Mouse (Mus musculus): Measurements from ENCODE around the gene Btla. TPM values are rescaled to one million over a fixed set of nuclear protein-coding genes. Genes with fewer than 3 reads are reported as not detected.

Btla gene
- polyA plus RNA-seq, 1 experiment = not detected

DNA sequence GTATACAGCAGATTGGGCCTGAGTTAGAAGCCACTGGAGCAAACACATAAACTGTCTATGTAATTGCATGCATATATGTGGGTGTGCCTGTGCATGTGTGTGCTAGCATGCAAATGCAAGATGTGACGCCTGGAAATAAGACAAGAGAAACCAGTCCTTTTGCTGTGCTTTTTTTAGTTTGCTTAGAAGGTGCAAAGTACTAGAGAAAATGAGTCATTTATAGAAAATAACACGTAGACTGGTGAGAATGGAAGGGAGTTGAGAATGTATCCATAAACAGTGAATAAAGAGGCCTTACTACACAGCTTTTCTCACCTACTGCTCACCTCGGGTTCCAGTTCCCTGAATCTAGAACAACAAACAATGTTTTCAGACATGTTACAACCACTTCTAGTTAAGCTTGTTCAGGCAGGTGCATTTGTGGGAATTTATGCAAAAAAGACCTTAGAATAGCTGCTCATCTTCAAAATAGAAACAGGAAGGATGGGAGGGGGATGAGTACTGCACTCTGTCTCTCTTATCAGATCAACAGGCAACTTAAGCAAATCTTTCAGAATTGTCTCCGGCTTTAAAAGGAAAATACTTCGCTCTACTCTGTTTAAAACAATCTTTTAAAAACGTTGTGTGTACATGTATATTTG, 27.8 kb downstream of the Btla start:
- WGBS = 72% methylated on average over 6 of the region's 6 CpGs
- no peak overlapping the region for H3K4me3 ChIP-seq (ENCODE audit: insufficient read depth, low read depth, low read length)
- TF ChIP-seq POLR2A (IDR thresholded peaks at IDR 0.05; ENCODE audit: insufficient read depth, low read depth, low read length) (no peak), CTCF (IDR thresholded peaks at IDR 0.05; ENCODE audit: insufficient read depth, low read depth, low read length) (no peak)
- no peaks in the 10 kb centered on the region for H3K4me1 ChIP-seq (ENCODE audit: control insufficient read depth, insufficient read depth, low read length)
- H3K27ac ChIP-seq (ENCODE audit: insufficient read depth, low read depth, low read length) = no peak overlapping the region

DNA sequence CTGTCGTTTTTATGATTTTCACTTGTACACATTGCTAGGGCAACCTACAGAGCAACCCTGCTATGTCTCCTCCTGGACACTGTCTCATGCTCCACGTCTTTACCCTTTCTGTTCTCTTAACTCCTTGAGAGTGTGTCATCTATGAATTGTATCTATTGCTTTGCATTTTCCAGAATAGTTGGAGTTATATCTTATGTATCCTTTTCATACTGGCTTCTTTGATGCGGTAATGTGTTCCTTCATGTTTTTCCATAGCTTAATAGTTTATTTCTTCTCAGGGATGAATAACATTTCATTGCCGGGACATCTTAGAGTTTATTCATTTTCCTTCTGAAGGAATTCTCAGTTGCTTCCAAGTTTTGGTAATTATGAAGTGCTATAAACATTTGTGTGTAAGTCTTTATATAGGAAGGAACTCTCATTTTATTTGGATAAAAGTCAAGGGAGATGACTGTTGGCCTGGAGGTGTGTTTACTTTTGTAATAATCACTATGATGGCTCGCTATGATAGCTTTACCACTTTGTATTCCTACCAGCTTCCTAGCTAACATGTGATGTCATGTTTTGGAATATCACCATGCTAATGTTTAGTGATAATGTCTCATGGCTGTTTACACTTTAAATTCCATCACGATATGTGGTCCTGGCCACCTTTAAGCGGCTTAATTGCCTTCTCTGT, 31.2 kb downstream of the Btla start:
- H3K27ac ChIP-seq (ENCODE audit: insufficient read depth, low read depth, low read length) = no peak overlapping the region
- WGBS = 92% methylated on average over 7 of the region's 7 CpGs
- TF ChIP-seq CTCF (IDR thresholded peaks at IDR 0.05; ENCODE audit: insufficient read depth, low read depth, low read length) = no peak
- TF ChIP-seq POLR2A (IDR thresholded peaks at IDR 0.05; ENCODE audit: insufficient read depth, low read depth, low read length) = no peak

DNA sequence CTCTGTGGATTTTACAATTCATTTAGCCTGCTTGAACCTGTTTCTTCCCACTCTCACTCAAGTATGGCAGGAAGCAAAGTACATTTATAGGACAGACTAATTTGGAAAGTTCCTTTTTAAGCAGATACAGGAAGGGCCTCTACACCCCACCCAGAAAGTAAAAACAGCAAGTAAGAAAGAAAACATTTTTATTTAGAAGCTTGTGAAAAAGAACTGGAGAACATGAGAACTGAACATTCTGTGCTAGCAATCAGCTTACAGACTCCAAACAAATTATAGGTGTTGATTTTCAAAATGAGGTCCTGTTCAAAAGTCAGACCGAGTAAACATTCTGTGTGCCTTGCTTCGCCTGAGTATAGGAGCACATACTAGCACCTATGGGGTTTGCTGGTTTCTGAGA, 32.8 kb downstream of the Btla start:
- Histone ChIP-seq H3K4me3 (ENCODE audit: insufficient read depth, low read depth, low read length) (no peak overlapping the region), H3K4me1 (ENCODE audit: control insufficient read depth, insufficient read depth, low read length) (0 out of 2 replicates have a peak, but pooled peaks cover 2% of the 10 kb centered on the region), H3K27ac (ENCODE audit: insufficient read depth, low read depth, low read length) (no peak overlapping the region)
- 53% methylated on average over 2 of the region's 2 CpGs for WGBS
- TF ChIP-seq CTCF (IDR thresholded peaks at IDR 0.05; ENCODE audit: insufficient read depth, low read depth, low read length) (no peak), POLR2A (IDR thresholded peaks at IDR 0.05; ENCODE audit: insufficient read depth, low read depth, low read length) (no peak)

More for the DNA sequence above, 31.2 kb downstream of the Btla start:
- H3K4me1 ChIP-seq (ENCODE audit: control insufficient read depth, insufficient read depth, low read length) = 0 out of 2 replicates have a peak, but pooled peaks cover 2% of the 10 kb centered on the region
- H3K4me3 ChIP-seq (ENCODE audit: insufficient read depth, low read depth, low read length) = no peak overlapping the region

GRCm38 (mm10) chr16:45257567-45257966, 33.5 kb downstream of the Btla start:
- Histone ChIP-seq H3K27ac (ENCODE audit: insufficient read depth, low read depth, low read length) (no peak overlapping the region), H3K4me3 (ENCODE audit: insufficient read depth, low read depth, low read length) (no peak overlapping the region), H3K4me1 (ENCODE audit: control insufficient read depth, insufficient read depth, low read length) (0 out of 2 replicates have a peak, but pooled peaks cover 2% of the 10 kb centered on the region)
- WGBS = 71% methylated on average over 1 of the region's 1 CpGs
- TF ChIP-seq POLR2A (IDR thresholded peaks at IDR 0.05; ENCODE audit: insufficient read depth, low read depth, low read length) (no peak), CTCF (IDR thresholded peaks at IDR 0.05; ENCODE audit: insufficient read depth, low read depth, low read length) (no peak)

DNA sequence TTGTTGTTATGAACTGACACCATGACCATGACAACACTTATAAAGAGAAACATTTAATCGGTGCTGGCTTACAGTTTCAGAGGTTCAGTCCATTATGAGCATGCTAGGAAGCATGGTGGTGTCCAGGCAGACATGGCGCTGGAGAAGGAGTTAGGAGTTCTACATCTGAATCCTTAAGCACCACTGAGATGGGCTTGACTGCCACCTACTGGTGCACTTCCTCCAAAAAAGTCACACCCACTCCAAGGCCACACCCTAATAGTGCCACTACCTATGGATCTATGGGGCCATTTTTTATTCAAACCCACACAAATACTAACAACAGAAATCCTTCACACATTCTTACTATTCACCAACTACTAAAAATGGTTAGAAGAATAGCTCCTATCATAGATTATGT, 35.5 kb downstream of the Btla start:
- Histone ChIP-seq H3K27ac (ENCODE audit: insufficient read depth, low read depth, low read length) (no peak overlapping the region), H3K4me1 (ENCODE audit: control insufficient read depth, insufficient read depth, low read length) (0 out of 2 replicates have a peak, but pooled peaks cover 2% of the 10 kb centered on the region), H3K4me3 (ENCODE audit: insufficient read depth, low read depth, low read length) (no peak overlapping the region)
- no peak for TF ChIP-seq CTCF (IDR thresholded peaks at IDR 0.05; ENCODE audit: insufficient read depth, low read depth, low read length)
- TF ChIP-seq POLR2A (IDR thresholded peaks at IDR 0.05; ENCODE audit: insufficient read depth, low read depth, low read length) = no peak
- WGBS = 94% methylated on average over 2 of the region's 2 CpGs

DNA sequence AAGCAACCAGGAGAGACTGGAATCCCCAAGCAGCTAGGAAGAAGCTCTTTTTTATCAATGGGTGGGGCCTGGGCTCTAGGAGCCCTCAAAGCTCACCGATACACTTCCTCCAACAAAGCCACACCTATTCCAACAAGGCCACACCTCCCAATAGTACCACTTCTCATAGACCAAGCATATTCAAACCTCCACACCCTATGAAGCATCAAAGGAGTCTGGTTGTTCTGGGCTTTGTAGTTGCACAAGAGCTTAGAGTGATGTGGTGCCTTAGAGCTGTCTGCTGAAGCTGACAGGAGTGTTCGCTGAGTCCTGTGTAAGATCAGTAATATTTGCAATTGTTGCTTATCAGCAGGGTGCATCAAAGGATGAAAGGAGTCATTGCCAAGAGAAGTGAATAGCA, 37.2 kb downstream of the Btla start:
- Histone ChIP-seq H3K4me1 (ENCODE audit: control insufficient read depth, insufficient read depth, low read length) (0 out of 2 replicates have a peak, but pooled peaks cover 2% of the 10 kb centered on the region), H3K27ac (ENCODE audit: insufficient read depth, low read depth, low read length) (no peak overlapping the region), H3K4me3 (ENCODE audit: insufficient read depth, low read depth, low read length) (no peak overlapping the region)
- TF ChIP-seq CTCF (IDR thresholded peaks at IDR 0.05; ENCODE audit: insufficient read depth, low read depth, low read length) (no peak), POLR2A (IDR thresholded peaks at IDR 0.05; ENCODE audit: insufficient read depth, low read depth, low read length) (no peak)
- WGBS = 82% methylated on average over 2 of the region's 2 CpGs

GRCm38 (mm10) chr16:45262051-45262450, 37.9 kb downstream of the Btla start:
- no peak overlapping the region for H3K27ac ChIP-seq (ENCODE audit: insufficient read depth, low read depth, low read length)
- no peak for TF ChIP-seq CTCF (IDR thresholded peaks at IDR 0.05; ENCODE audit: insufficient read depth, low read depth, low read length)
- no peak for TF ChIP-seq POLR2A (IDR thresholded peaks at IDR 0.05; ENCODE audit: insufficient read depth, low read depth, low read length)
- no peak overlapping the region for H3K4me3 ChIP-seq (ENCODE audit: insufficient read depth, low read depth, low read length)
- H3K4me1 ChIP-seq (ENCODE audit: control insufficient read depth, insufficient read depth, low read length) = 0 out of 2 replicates have a peak, but pooled peaks cover 2% of the 10 kb centered on the region

DNA sequence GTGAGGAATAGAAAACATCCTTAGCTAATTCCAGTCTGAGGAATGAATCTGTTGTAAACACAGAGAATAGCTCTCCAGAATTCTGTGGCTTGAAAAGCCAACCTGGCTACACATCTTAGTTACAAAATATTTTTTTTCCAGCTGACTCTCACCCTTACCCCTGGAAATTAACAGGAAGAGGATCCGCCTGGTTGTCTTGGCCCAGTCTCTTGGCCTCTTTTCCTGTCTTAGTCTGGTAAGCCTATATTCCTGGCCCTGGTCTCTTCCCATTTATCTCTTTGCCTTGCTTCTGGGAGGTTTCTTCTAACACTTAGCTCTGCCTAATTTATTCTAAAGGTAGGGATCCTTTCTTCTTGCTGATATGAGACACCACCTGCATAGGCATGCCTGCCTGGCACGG, 45.8 kb downstream of the Btla start:
- WGBS = 93% methylated on average over 2 of the region's 2 CpGs
- H3K4me1 ChIP-seq (ENCODE audit: control insufficient read depth, insufficient read depth, low read length) = no peaks in the 10 kb centered on the region
- TF ChIP-seq CTCF (IDR thresholded peaks at IDR 0.05; ENCODE audit: insufficient read depth, low read depth, low read length) (no peak), POLR2A (IDR thresholded peaks at IDR 0.05; ENCODE audit: insufficient read depth, low read depth, low read length) (no peak)
- no peak overlapping the region for H3K27ac ChIP-seq (ENCODE audit: insufficient read depth, low read depth, low read length)
- no peak overlapping the region for H3K4me3 ChIP-seq (ENCODE audit: insufficient read depth, low read depth, low read length)

- no peaks in the 10 kb centered on the region for H3K4me1 ChIP-seq (ENCODE audit: control insufficient read depth, insufficient read depth, low read length)
- WGBS = 81% methylated on average over 1 of the region's 1 CpGs
- no peak for TF ChIP-seq CTCF (IDR thresholded peaks at IDR 0.05; ENCODE audit: insufficient read depth, low read depth, low read length)
- no peak for TF ChIP-seq POLR2A (IDR thresholded peaks at IDR 0.05; ENCODE audit: insufficient read depth, low read depth, low read length)
- H3K27ac ChIP-seq (ENCODE audit: insufficient read depth, low read depth, low read length) = no peak overlapping the region
- H3K4me3 ChIP-seq (ENCODE audit: insufficient read depth, low read depth, low read length) = no peak overlapping the region
These were observed 59.0 kb downstream of the Btla start for GRCm38 (mm10) chr16:45283093-45283492.
